In genomic region chr9:61638908-61639307, GRCm38 (mm10) we compare ENCODE assay signal across 28 mouse cellular contexts.
DNase-seq lines count a peak whose midpoint lies in the region; ATAC-seq and TF ChIP-seq lines count a peak whose summit lies in the region.
"Had no signal": no experiment of that assay in that cellular context is flagged by ENCODE, and none has a peak within 500 bp of the region (broad histone marks: within the 10 kb centered on the region; RNA-seq: fewer than 3 reads in every experiment).

No protein-coding gene starts in this region.

- no peak overlapping the region for H3K4me2 ChIP-seq in stomach, embryonic 16.5 days (ENCODE audit: low read depth, low read length)
- no peak overlapping the region for H3K4me2 ChIP-seq in midbrain, embryonic 15.5 days
- H3K4me2 ChIP-seq: embryonic facial prominence, embryonic 13.5 days; forebrain, embryonic 12.5 days; forebrain, embryonic 15.5 days; heart, embryonic 13.5 days; hindbrain, embryonic 14.5 days had no signal

- ATAC-seq in stomach, embryonic 16.5 days (ENCODE audit: insufficient read depth, low FRiP score) = 0 out of 2 replicates have a peak, but pooled peaks have one; percentile 44
- no peak for ATAC-seq in midbrain, embryonic 15.5 days (replicated peaks)
- ATAC-seq: forebrain, embryonic 15.5 days; hindbrain, postnatal 0 days; inflammation-experienced regulatory T-cells, adult 6 months had no signal

- no peak overlapping the region for H3K4me3 ChIP-seq in C2C12 (ENCODE audit: insufficient read depth, poor library complexity, severe bottlenecking)
- no peak overlapping the region for H3K4me3 ChIP-seq in stomach, embryonic 16.5 days (replicated peaks; ENCODE audit: low read length)
- H3K4me3 ChIP-seq in midbrain, embryonic 15.5 days = no peak overlapping the region
- H3K4me3 ChIP-seq in midbrain, embryonic 10.5 days = no peak overlapping the region
- H3K4me3 ChIP-seq: embryonic facial prominence, embryonic 10.5 days; embryonic facial prominence, embryonic 13.5 days; erythroblast, embryonic 14.5 days; forebrain, embryonic 12.5 days; forebrain, embryonic 15.5 days; heart, adult 2 months; heart, embryonic 10.5 days; heart, embryonic 13.5 days had no signal

- H3K79me2 ChIP-seq in C2C12 (ENCODE audit: control insufficient read depth, insufficient read depth) = no peaks in the 10 kb centered on the region

- H3K36me3 ChIP-seq in C2C12 (ENCODE audit: control insufficient read depth, insufficient read depth) = no peaks in the 10 kb centered on the region
- H3K36me3 ChIP-seq in stomach, embryonic 16.5 days (ENCODE audit: control insufficient read depth, insufficient read depth, low read length) = no peaks in the 10 kb centered on the region
- no peaks in the 10 kb centered on the region for H3K36me3 ChIP-seq in midbrain, embryonic 15.5 days (replicated peaks)
- no peaks in the 10 kb centered on the region for H3K36me3 ChIP-seq in midbrain, embryonic 10.5 days
- H3K36me3 ChIP-seq: embryonic facial prominence, embryonic 10.5 days; embryonic facial prominence, embryonic 13.5 days; forebrain, embryonic 12.5 days; forebrain, embryonic 15.5 days; heart, embryonic 10.5 days; heart, embryonic 13.5 days had no signal

- peak; percentile 24 for DNase-seq in layer of hippocampus, adult 9-11 months
- DNase-seq in layer of hippocampus, adult 18-20 months (ENCODE audit: low spot score in 2 of 2) = no peak
- DNase-seq in brain, adult 2 months (ENCODE audit: low read depth, low spot score) = peak; percentile 38
- DNase-seq in midbrain, embryonic 10.5 days (ENCODE audit: low spot score) = no peak
- DNase-seq: adrenal gland, postnatal 10 days; adrenal gland, postnatal 36 days; cerebellum, adult 11 months; cerebellum, adult 2 months; cerebellum, adult 9-11 months; cerebellum, postnatal 36 days; embryo, embryonic 11 days; gastrocnemius, postnatal 36 days; heart, adult 2 months; heart, postnatal 14 days; heart, postnatal 4 days had no signal

- H3K9ac ChIP-seq in stomach, embryonic 16.5 days (ENCODE audit: low read length) = no peak overlapping the region
- no peak overlapping the region for H3K9ac ChIP-seq in midbrain, embryonic 15.5 days
- H3K9ac ChIP-seq: embryonic facial prominence, embryonic 13.5 days; forebrain, embryonic 12.5 days; forebrain, embryonic 15.5 days; heart, embryonic 13.5 days; hindbrain, embryonic 14.5 days had no signal

- H3K27me3 ChIP-seq in C2C12 (ENCODE audit: control insufficient read depth, insufficient read depth, insufficient read length) = no peaks in the 10 kb centered on the region
- H3K27me3 ChIP-seq in stomach, embryonic 16.5 days (ENCODE audit: control insufficient read depth, insufficient read depth, low read length) = 0 out of 2 replicates have a peak, but pooled peaks cover 2% of the 10 kb centered on the region
- H3K27me3 ChIP-seq in midbrain, embryonic 15.5 days (replicated peaks) = no peaks in the 10 kb centered on the region
- H3K27me3 ChIP-seq in midbrain, embryonic 10.5 days (ENCODE audit: low read depth, poor library complexity, severe bottlenecking) = peaks cover 8% of the 10 kb centered on the region; the same call in 1 of the 2 replicates
- H3K27me3 ChIP-seq: forebrain, embryonic 15.5 days had no signal

- H3K9me3 ChIP-seq in stomach, embryonic 16.5 days (replicated peaks; ENCODE audit: control insufficient read depth, low read length) = no peaks in the 10 kb centered on the region
- H3K9me3 ChIP-seq in midbrain, embryonic 15.5 days = no peaks in the 10 kb centered on the region
- no peaks in the 10 kb centered on the region for H3K9me3 ChIP-seq in midbrain, embryonic 10.5 days (replicated peaks)
- H3K9me3 ChIP-seq: embryonic facial prominence, embryonic 10.5 days; forebrain, embryonic 12.5 days; forebrain, embryonic 15.5 days; heart, embryonic 10.5 days; heart, embryonic 13.5 days had no signal

- 73% methylated on average over 11 of the region's 11 CpGs for WGBS in stomach, embryonic 16.5 days
- 95% methylated on average over 11 of the region's 11 CpGs for WGBS in midbrain, embryonic 15.5 days
- WGBS in midbrain, embryonic 10.5 days = 93% methylated on average over 11 of the region's 11 CpGs

- TF ChIP-seq CTCF in C2C12 (IDR thresholded peaks at IDR 0.05; ENCODE audit: control insufficient read depth, insufficient read depth, insufficient read length) = no peak

- H3K27ac ChIP-seq in stomach, embryonic 16.5 days (ENCODE audit: low read length) = no peak overlapping the region
- H3K27ac ChIP-seq in midbrain, embryonic 15.5 days = no peak overlapping the region
- no peak overlapping the region for H3K27ac ChIP-seq in midbrain, embryonic 10.5 days (replicated peaks)
- H3K27ac ChIP-seq: embryonic facial prominence, embryonic 10.5 days; embryonic facial prominence, embryonic 13.5 days; forebrain, embryonic 12.5 days; forebrain, embryonic 15.5 days; heart, adult 2 months; heart, embryonic 10.5 days; heart, embryonic 13.5 days; hindbrain, embryonic 14.5 days; hindbrain, postnatal 0 days had no signal

- H3K4me1 ChIP-seq in stomach, embryonic 16.5 days (ENCODE audit: control insufficient read depth, insufficient read depth, low read length) = no peaks in the 10 kb centered on the region; the same call in 1 of the 2 replicates
- H3K4me1 ChIP-seq in midbrain, embryonic 15.5 days = no peaks in the 10 kb centered on the region
- H3K4me1 ChIP-seq in midbrain, embryonic 10.5 days = no peaks in the 10 kb centered on the region
- H3K4me1 ChIP-seq: heart, embryonic 13.5 days had no signal

- no peak overlapping the region for H3ac ChIP-seq in C2C12 (ENCODE audit: control insufficient read depth, insufficient read length, low read depth)

- no peaks in the 10 kb centered on the region for H3K79me3 ChIP-seq in C2C12 (ENCODE audit: low read depth)

TF ChIP-seq in C2C12, 6 proteins besides CTCF, POLR2A, EP300 and RAD21:
- TF ChIP-seq MAX (IDR thresholded peaks at IDR 0.05) (peak; percentile 64), MYOD1 (IDR thresholded peaks at IDR 0.05; ENCODE audit: control insufficient read depth, insufficient read length, low read depth) (peak; percentile 11), CEBPB (IDR thresholded peaks at IDR 0.05; ENCODE audit: low read depth) (no peak), MYOG (IDR thresholded peaks at IDR 0.05; ENCODE audit: control insufficient read depth, extremely low read depth, insufficient read length) (no peak), USF1 (IDR thresholded peaks at IDR 0.05; ENCODE audit: low read depth) (no peak), FOSL1 (IDR thresholded peaks at IDR 0.05; ENCODE audit: insufficient read depth, low read length, poor library complexity, severe bottlenecking) (peak; percentile 11)
TF ChIP-seq in C2C12: peak in this region for 3.

Comparison
In these comparisons a context has a peak if more than half of its experiments do, and no peak if none do; other contexts are left out.
1. DNase-seq: peak in layer of hippocampus, adult 9-11 months (single experiment) and brain, adult 2 months (single experiment); none in layer of hippocampus, adult 18-20 months (0 of 2) and midbrain, embryonic 10.5 days (single experiment).